Mouse (Mus musculus) activated CD4-positive, CD25-positive, alpha-beta regulatory T cell (primary cell): ENCODE results near the gene Troap. TPM values are rescaled to one million over a fixed set of nuclear protein-coding genes. Genes with fewer than 3 reads are reported as not detected.

ENCODE experiments used
- polyA plus RNA-seq, 2 experiments: library from polyadenylated mRNA; unstranded; fragments of 100-300 nt; shearing (Covaris generic); gene quantifications; one replicate each; pipeline ENCODE4 v1.2.1; 2017

Gene Troap
- 1 to 10 TPM; 3.2 to 3.3 TPM for polyA plus RNA-seq

DNA sequence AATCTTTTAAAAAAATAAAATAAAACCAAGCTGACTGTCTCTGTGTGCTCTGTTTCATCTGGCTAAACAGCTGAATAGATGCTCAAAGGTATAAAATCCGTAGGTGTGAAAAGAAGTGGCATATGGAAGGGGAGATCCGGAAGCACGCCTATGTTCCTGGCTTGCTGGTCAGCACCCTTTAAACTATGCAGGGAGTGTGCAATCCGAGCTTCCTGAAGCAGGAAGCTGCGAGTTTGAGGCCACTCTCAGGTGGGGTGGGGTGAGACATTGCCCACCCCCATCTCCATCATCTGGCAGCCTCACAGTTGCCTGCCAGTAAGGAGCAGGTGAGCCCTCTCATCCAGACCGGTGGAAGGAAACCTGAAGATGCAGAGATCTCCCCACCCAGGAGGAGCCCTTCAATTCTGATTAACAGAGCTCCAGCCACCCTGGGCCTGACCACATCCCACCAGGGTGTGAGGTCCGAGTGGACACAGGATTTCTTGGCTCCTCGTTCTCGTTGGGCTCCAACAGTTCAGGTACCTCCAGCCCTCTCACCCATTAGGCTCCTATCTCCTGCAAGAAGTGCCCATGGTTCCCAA is at the start of gene Troap:
TSS of gene Troap (plus strand) at position 557 of the 581 bp plus-strand sequence.

DNA sequence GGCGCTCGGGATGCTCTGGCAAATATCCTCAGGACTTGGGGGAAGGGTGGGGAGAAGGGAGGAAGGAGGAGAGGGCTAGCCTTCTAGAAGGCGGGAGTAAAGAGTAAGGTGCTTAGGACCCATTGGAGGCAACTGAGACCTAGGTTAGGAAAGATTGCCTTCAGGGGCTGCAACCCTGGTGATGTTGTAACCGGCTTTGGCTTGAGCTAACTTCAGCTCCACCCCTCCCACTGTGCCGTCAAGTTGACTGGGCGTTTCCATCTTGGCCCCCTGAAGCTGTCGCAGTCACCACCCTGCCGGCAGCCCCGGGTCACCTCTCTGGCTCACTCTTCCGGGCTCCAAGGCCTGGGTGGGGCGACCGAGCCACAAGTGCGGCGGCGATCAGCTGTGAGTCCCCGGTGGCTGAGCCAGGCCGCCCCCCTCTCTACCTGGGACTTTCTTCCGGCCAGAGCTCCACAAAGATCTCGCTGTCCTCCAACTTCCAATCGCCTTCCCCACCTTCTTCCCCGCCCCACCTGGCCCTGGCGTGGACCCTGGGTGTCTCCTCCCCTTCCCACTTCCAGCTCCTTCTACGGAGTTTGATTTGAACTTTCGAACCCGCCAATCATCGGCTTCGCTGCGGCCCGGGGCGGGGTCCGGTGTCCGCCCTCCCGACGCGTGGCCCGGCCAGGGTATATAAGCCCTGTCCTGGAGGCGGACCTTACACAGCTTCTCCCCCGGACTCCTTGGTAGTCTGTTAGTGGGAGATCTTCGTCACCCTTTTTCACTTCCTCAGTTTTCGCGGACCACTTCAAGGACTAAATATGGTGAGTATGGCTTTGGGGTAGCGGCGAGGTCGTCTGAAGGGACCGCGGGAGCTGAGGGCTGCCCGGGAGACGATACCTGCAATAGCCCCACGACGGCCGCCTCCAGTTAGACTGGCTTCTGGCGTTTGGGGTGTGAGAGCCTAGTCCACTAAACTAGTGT is 44.5 kb upstream of the Troap start, which contains the start of gene Tuba1c:
TSS of gene Tuba1c (plus strand) at position 273 of the 966 bp plus-strand sequence.

DNA sequence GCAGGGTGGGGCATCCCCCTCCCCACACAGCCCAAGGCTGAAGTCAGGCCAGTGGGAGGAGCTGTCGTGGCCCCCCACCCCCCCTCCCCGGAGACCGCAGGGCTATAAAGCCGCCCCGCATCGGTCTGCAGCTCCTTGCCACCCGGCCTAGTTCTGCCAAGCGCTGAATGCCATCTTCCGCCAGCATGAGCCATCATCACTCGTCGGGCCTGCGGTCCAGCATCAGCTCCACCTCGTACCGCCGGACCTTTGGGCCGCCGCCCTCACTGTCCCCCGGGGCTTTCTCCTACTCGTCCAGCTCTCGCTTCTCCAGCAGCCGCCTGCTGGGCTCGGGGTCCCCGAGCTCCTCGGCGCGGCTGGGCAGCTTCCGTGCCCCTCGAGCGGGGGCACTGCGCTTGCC is 19.3 kb upstream of the Troap start, which contains the start of gene Prph:
TSS of gene Prph (plus strand) at position 135 of the 400 bp plus-strand sequence.

DNA sequence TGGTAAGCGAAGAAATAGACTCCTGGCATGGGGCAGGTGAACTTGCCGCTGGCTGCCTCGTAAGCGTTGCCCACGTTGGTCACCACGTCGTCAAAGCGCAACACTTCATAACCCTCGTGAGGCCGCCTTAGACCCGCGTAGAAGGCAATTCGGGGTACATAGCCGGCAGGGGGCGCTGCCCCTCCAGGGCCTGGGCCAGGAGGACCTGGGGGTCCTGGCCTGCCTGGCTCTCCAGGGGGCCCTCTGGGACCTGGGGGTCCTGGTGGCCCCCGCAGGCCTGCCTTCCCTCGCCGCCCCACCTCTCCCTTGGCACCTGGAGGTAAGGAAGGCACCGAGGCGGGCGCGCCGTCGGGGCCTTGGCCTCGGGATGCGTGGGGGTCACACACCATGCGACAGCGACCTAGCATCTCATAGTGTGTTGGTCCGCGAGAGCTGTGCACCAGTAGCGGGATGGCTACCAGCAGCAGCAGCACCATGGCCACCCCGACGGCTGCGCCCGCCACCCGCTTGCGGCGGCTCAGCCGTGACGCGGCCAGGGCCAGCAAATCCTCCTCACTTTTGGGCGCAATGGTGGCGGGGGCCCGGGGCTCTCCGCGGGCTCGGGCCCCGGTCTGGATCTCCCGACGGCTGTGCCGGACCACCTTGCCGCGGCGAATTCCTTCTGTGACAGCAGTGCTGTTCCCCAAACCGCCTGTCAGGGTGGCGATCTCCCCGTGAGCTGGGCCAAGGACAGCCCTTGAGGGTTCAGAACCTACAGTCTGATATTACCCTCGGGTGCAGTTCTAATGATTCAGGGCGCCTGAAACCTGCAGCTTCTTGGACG is 13.1 kb downstream of the Troap start, which contains the start of gene C1ql4:
TSS of gene C1ql4 (minus strand) at position 565 of the 823 bp plus-strand sequence.

DNA sequence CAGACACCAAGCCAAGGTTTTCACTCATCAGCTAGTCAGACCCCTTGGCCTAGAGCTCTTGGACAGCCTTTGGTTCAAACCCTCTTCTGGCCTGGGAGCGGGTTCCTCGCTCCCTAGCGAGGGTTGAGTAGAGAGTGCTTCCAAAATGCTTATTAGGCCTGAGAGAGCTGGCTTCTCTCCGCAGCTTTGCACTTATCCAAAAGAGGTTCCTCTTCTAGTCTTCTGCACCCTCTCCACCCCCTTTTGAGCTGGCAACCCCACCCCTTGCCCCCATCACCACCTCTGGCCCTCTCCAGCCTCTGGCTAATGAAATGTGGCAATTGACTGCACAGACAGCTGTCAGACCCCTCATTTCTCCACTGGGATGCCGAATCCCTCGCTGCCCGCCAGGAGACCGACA is 18.5 kb downstream of the Troap start, which contains the start of gene Dnajc22:
TSS of gene Dnajc22 (plus strand) at position 301 of the 400 bp plus-strand sequence.

DNA sequence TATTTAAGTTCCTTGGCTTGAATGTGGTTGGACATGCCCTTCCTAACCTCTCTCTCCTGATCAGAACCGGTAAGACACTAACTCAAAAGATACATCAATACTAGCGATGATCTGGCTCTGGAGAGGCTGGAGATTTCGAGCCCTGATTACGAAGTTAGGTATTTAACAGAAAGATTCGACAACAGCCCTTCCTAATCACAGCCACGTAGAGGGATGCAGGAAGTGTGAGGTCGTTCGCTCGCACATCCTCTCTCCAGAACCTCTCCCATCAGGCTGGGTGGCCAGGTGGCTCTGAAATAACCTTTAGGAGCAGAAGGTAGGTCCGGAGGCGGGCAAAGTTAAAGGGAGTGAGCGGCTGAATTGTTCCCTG is 51.3 kb downstream of the Troap start, which contains the start of gene Spats2:
TSS of gene Spats2 (plus strand) at position 206 of the 370 bp plus-strand sequence.

Other genes starting within 250 kb of the Troap start
- 100 to 1,000 TPM; 113 to 114 TPM for gene Prkag1, start 243.1 kb upstream of the Troap start, polyA plus RNA-seq
- 10 to 100 TPM; 22.6 to 25.2 TPM for gene Kmt2d, start 203.4 kb upstream of the Troap start, polyA plus RNA-seq
- gene Rhebl1, start 180.0 kb upstream of the Troap start, polyA plus RNA-seq: 10 to 100 TPM; 10.6 to 13.1 TPM
- under 1 TPM; 0.05 to 0.32 TPM for gene Dhh, start 176.0 kb upstream of the Troap start, polyA plus RNA-seq
- 10 to 100 TPM; 60.9 to 68.1 TPM for gene Lmbr1l, start 156.3 kb upstream of the Troap start, polyA plus RNA-seq
- gene Tuba1b, start 140.0 kb upstream of the Troap start, polyA plus RNA-seq: 100 to 1,000 TPM; 391 to 489 TPM
- gene Gm49450, start 121.0 kb upstream of the Troap start, polyA plus RNA-seq: not detected
- 100 to 1,000 TPM; 132 to 197 TPM for gene Tuba1a, start 120.9 kb upstream of the Troap start, polyA plus RNA-seq
- gene Tuba1c, start 44.7 kb upstream of the Troap start, polyA plus RNA-seq: 10 to 100 TPM; 53.1 to 68.1 TPM
- gene Prph, start 19.4 kb upstream of the Troap start, polyA plus RNA-seq: under 1 TPM in 1 of 2 experiments, not detected in 1; 0.36 TPM
- gene C1ql4, start 13.2 kb downstream of the Troap start, polyA plus RNA-seq: under 1 TPM in 1 of 2 experiments, not detected in 1; 0.20 TPM
- under 1 TPM in 1 of 2 experiments, not detected in 1; 0.17 TPM for gene Dnajc22, start 18.6 kb downstream of the Troap start, polyA plus RNA-seq
- gene Spats2, start 51.3 kb downstream of the Troap start, polyA plus RNA-seq: under 1 TPM in 1 of 2 experiments, not detected in 1; 0.33 TPM
- gene Kcnh3, start 150.3 kb downstream of the Troap start, polyA plus RNA-seq: 1 to 10 TPM; 1.1 to 4.1 TPM
- gene Mcrs1, start 177.4 kb downstream of the Troap start, polyA plus RNA-seq: 100 to 1,000 TPM in 1 of 2 experiments, 10 to 100 TPM in 1; 99.5 to 122 TPM
- gene Prpf40b, start 220.5 kb downstream of the Troap start, polyA plus RNA-seq: 10 to 100 TPM in 1 of 2 experiments, 1 to 10 TPM in 1; 4.3 to 17.1 TPM
- under 1 TPM; 0.32 to 0.38 TPM for gene Fam186b, start 221.3 kb downstream of the Troap start, polyA plus RNA-seq